Mouse (Mus musculus) intestine, embryonic 16.5 days (tissue): ENCODE measurements around the gene Tmem59l. TPM values are rescaled to one million over a fixed set of nuclear protein-coding genes. Genes with fewer than 3 reads are reported as not detected.

ENCODE experiments used
- ATAC-seq: fragments of 200-750 bp; cut with Nextera tagmentation; 2 replicates; pipeline ENCODE4 v1.8.0; 2017; ENCODE audit warnings: moderate TSS enrichment, moderate library complexity
- H3K27ac ChIP-seq: fragments of 300-500 bp; sonication (generic); 2 replicates; pipeline ENCODE4 v1.5.1; 2014; ENCODE audit warnings: mild to moderate bottlenecking, low read length
- H3K27me3 ChIP-seq: fragments of 300-500 bp; sonication (generic); replicated peaks from 2 replicates; pipeline ENCODE4 v1.6.1; 2014; ENCODE audit warnings: low read length, control low read depth, mixed read lengths; ENCODE audit not compliant: control insufficient read depth, insufficient read depth
- H3K36me3 ChIP-seq: fragments of 300-500 bp; sonication (generic); 2 replicates; pipeline ENCODE4 v1.6.1; 2014; ENCODE audit warnings: low read length, control low read depth; ENCODE audit not compliant: control insufficient read depth, insufficient read depth
- H3K4me1 ChIP-seq: fragments of 300-500 bp; sonication (generic); 2 replicates; pipeline ENCODE4 v1.6.1; 2014; ENCODE audit warnings: low read length, control low read depth, mixed read lengths; ENCODE audit not compliant: control insufficient read depth, insufficient read depth
- H3K4me2 ChIP-seq: fragments of 300-500 bp; sonication (generic); 2 replicates; pipeline ENCODE4 v1.6.1; 2014; ENCODE audit warnings: low read depth, low read length, control low read depth
- H3K4me3 ChIP-seq: fragments of 300-500 bp; sonication (generic); 2 replicates; pipeline ENCODE4 v1.5.1; 2014; ENCODE audit warnings: mild to moderate bottlenecking, low read length
- H3K9ac ChIP-seq: fragments of 300-500 bp; sonication (generic); 2 replicates; pipeline ENCODE4 v1.6.1; 2014; ENCODE audit warnings: low read depth, low read length
- H3K9me3 ChIP-seq: fragments of 300-500 bp; sonication (generic); 2 replicates; pipeline ENCODE4 v1.6.1; 2016; ENCODE audit warnings: low read length, control low read depth; ENCODE audit not compliant: control insufficient read depth
- WGBS: fragments of 180-500 bp; shearing (Covaris S2); extraction: QIAGEN DNeasy Blood & Tissue Kit; methylation state at CpG from one replicate; pipeline ENCODE4 v1.1.7; 2014; 5-methylcytosine and 5-hydroxymethylcytosine counted together
- polyA plus RNA-seq: library from polyadenylated mRNA; unstranded; fragments of >200 nt; fragmentation: Nextera tagmentation; extraction: Ambion mirVana; gene quantifications from 2 replicates; pipeline ENCODE4 v1.2.1, GENCODE M21; 2015

Tmem59l gene
- polyA plus RNA-seq, 1 experiment from 2014 or later = 3.3 TPM

GRCm38 (mm10) chr8:70439848-70440179 lies 47.3 kb downstream of the Tmem59l start:
- H3K27ac ChIP-seq = peak overlapping the region; percentile 43; the same call in 1 of the 2 replicates
- no peaks in the 10 kb centered on the region for H3K9me3 ChIP-seq
- 1% methylated on average over 7 of the region's 7 CpGs for WGBS

GRCm38 (mm10) chr8:70439055-70439847 lies 47.9 kb downstream of the Tmem59l start, which contains the start of gene Crtc1:
Gene Crtc1 (minus strand): TSS chr8:70439579.
- H3K9ac ChIP-seq = peak within 1 kb of the TSS; percentile 71
- H3K27me3 ChIP-seq = no peaks in the 10 kb centered on the region
- H3K36me3 ChIP-seq = no peaks in the 10 kb centered on the region
- peak within 1 kb of the TSS; percentile 91 for H3K4me2 ChIP-seq
- peak; percentile 99 for ATAC-seq
- 1% methylated on average over 67 of the region's 70 CpGs for WGBS
- H3K4me1 ChIP-seq = peaks cover 10% of the 10 kb centered on the region
- H3K27ac ChIP-seq = peak within 1 kb of the TSS; percentile 43; the same call in 1 of the 2 replicates
- H3K9me3 ChIP-seq = no peaks in the 10 kb centered on the region
- H3K4me3 ChIP-seq = peak within 1 kb of the TSS; percentile 66

More at GRCm38 (mm10) chr8:70439848-70440179, 47.3 kb downstream of the Tmem59l start:
- Histone ChIP-seq H3K4me3 (peak overlapping the region; percentile 66), H3K36me3 (no peaks in the 10 kb centered on the region), H3K4me2 (peak overlapping the region; percentile 81), H3K4me1 (peaks cover 10% of the 10 kb centered on the region), H3K9ac (peak overlapping the region; percentile 69), H3K27me3 (no peaks in the 10 kb centered on the region)
- ATAC-seq = no peak

GRCm38 (mm10) chr8:70438423-70438822 lies 48.7 kb downstream of the Tmem59l start:
- H3K36me3 ChIP-seq = no peaks in the 10 kb centered on the region
- H3K9me3 ChIP-seq = no peaks in the 10 kb centered on the region
- H3K4me1 ChIP-seq = peaks cover 10% of the 10 kb centered on the region
- peak overlapping the region; percentile 71; the same call in 1 of the 2 replicates for H3K9ac ChIP-seq
- peak overlapping the region; percentile 66 for H3K4me3 ChIP-seq
- 81% methylated on average over 2 of the region's 2 CpGs for WGBS
- no peaks in the 10 kb centered on the region for H3K27me3 ChIP-seq
- peak overlapping the region; percentile 91 for H3K4me2 ChIP-seq
- H3K27ac ChIP-seq = no peak overlapping the region
- no peak for ATAC-seq

- Histone ChIP-seq H3K36me3 (no peaks in the 10 kb centered on the region), H3K27ac (no peak overlapping the region), H3K4me1 (peaks cover 10% of the 10 kb centered on the region), H3K27me3 (no peaks in the 10 kb centered on the region), H3K9ac (no peak overlapping the region), H3K9me3 (no peaks in the 10 kb centered on the region), H3K4me2 (no peak overlapping the region), H3K4me3 (no peak overlapping the region)
- WGBS = 94% methylated on average over 5 of the region's 5 CpGs
- ATAC-seq = no peak
These were observed 52.0 kb downstream of the Tmem59l start for GRCm38 (mm10) chr8:70435156-70435555.

Other genes starting within 250 kb of the Tmem59l start
- 25.5 and 26.0 TPM in 2 replicates for gene Homer3, start 204.5 kb downstream of the Tmem59l start, polyA plus RNA-seq
- 44.2 and 48.4 TPM in 2 replicates for gene Ddx49, start 184.9 kb downstream of the Tmem59l start, polyA plus RNA-seq
- 432 and 443 TPM in 2 replicates for gene Cope, start 184.8 kb downstream of the Tmem59l start, polyA plus RNA-seq
- gene Cers1, start 171.6 kb downstream of the Tmem59l start, polyA plus RNA-seq = 2.1 and 3.2 TPM in 2 replicates
- 0.53 and 0.78 TPM in 2 replicates for gene Gdf1, start 157.5 kb downstream of the Tmem59l start, polyA plus RNA-seq
- gene Upf1, start 134.1 kb downstream of the Tmem59l start, polyA plus RNA-seq = 6.8 and 7.4 TPM in 2 replicates
- gene Comp, start 113.8 kb downstream of the Tmem59l start, polyA plus RNA-seq = 0.39 and 0.51 TPM in 2 replicates
- 12.9 and 16.4 TPM in 2 replicates for gene Crtc1, start 47.8 kb downstream of the Tmem59l start, polyA plus RNA-seq
- gene Klhl26, start 10.4 kb downstream of the Tmem59l start, polyA plus RNA-seq = 21.2 and 21.5 TPM in 2 replicates
- gene Crlf1, start 5.8 kb upstream of the Tmem59l start, polyA plus RNA-seq = 1.6 and 1.7 TPM in 2 replicates
- gene Rex1bd, start 19.4 kb upstream of the Tmem59l start, polyA plus RNA-seq = 130 and 137 TPM in 2 replicates
- 991 TPM in 2 replicates for gene Uba52, start 23.4 kb upstream of the Tmem59l start, polyA plus RNA-seq
- gene Fkbp8, start 40.4 kb upstream of the Tmem59l start, polyA plus RNA-seq = 320 and 328 TPM in 2 replicates
- 65.3 and 67.3 TPM in 2 replicates for gene Kxd1, start 40.6 kb upstream of the Tmem59l start, polyA plus RNA-seq
- gene Ell, start 52.1 kb upstream of the Tmem59l start, polyA plus RNA-seq = 16.6 and 17.7 TPM in 2 replicates
- 105 and 121 TPM in 2 replicates for gene Isyna1, start 107.0 kb upstream of the Tmem59l start, polyA plus RNA-seq
- 63.2 and 73.9 TPM in 2 replicates for gene Ssbp4, start 121.5 kb upstream of the Tmem59l start, polyA plus RNA-seq
- 2.9 and 3.0 TPM in 2 replicates for gene Lrrc25, start 128.8 kb upstream of the Tmem59l start, polyA plus RNA-seq
- 3.6 and 3.7 TPM in 2 replicates for gene Gdf15, start 145.1 kb upstream of the Tmem59l start, polyA plus RNA-seq
- 88.3 and 101 TPM in 2 replicates for gene Pgpep1, start 173.0 kb upstream of the Tmem59l start, polyA plus RNA-seq
- gene Lsm4, start 185.9 kb upstream of the Tmem59l start, polyA plus RNA-seq = 228 and 246 TPM in 2 replicates
- 37.3 and 52.2 TPM in 2 replicates for gene Jund, start 211.6 kb upstream of the Tmem59l start, polyA plus RNA-seq
- gene Iqcn, start 216.1 kb upstream of the Tmem59l start, polyA plus RNA-seq = not detected in 2 replicates
- gene Gm3336, start 231.2 kb upstream of the Tmem59l start, polyA plus RNA-seq = 3.3 and 4.1 TPM in 2 replicates
- gene Pde4c, start 236.4 kb upstream of the Tmem59l start, polyA plus RNA-seq = 0.28 and 0.64 TPM in 2 replicates